In the genomic region with DNA sequence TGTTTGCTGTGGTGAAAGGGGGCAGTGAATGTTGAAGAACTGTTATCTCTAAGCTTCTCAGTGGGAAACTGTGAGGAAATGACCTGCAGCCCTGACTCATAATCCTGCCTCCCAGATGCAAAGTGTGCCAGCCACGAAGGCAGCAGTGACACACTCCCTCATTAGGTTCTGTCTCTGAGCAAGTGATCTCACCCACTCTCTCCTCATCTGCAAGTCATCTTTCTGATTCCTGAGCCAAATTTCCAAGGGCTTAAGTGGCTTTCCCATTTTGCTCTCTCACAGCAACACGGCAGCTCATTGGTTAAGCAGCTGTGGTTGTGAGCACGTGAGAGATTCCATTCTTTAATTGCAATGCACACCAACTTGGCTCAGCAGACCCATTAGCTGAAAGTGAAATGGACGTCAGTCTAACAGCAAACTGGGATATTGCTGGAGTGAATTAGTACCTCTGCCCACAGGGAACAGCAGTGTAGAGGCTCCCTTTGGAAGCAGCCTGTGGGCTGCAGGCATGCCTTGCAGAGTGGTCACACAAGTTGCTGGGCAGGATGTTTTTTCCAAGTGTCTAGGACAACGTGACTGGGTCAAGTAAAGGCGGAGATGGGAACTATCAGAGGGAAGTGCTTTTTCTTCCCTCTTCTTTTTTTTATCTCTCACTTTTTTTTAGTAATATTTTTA, we compare ENCODE assay signal across 13 mouse cellular contexts.
DNase-seq lines count a peak whose midpoint lies in the region; ATAC-seq and TF ChIP-seq lines count a peak whose summit lies in the region.
"Had no signal": no experiment of that assay in that cellular context is flagged by ENCODE, and none has a peak within 500 bp of the region (broad histone marks: within the 10 kb centered on the region; RNA-seq: fewer than 3 reads in every experiment).

No protein-coding gene starts in this region.

- no peaks in the 10 kb centered on the region for H3K27me3 ChIP-seq in heart, embryonic 11.5 days (ENCODE audit: control insufficient read depth, insufficient read depth, low read length)
- no peaks in the 10 kb centered on the region for H3K27me3 ChIP-seq in thymus, adult 2 months (ENCODE audit: control insufficient read depth, insufficient read depth, low read length)
- H3K27me3 ChIP-seq: limb, embryonic 13.5 days had no signal

- H3K4me2 ChIP-seq in heart, embryonic 11.5 days = no peak overlapping the region
- H3K4me2 ChIP-seq: limb, embryonic 13.5 days had no signal

- ATAC-seq in heart, embryonic 11.5 days (replicated peaks; ENCODE audit: insufficient number of reproducible peaks, low FRiP score, low TSS enrichment) = no peak
- ATAC-seq: activated CD4-positive, CD25-positive, alpha-beta regulatory T cell, adult 4 months had no signal

- H3K36me3 ChIP-seq in heart, embryonic 11.5 days (ENCODE audit: control insufficient read depth, insufficient read depth, low read length) = no peaks in the 10 kb centered on the region; the same call in 1 of the 2 replicates
- no peaks in the 10 kb centered on the region for H3K36me3 ChIP-seq in thymus, adult 2 months (ENCODE audit: control insufficient read depth, insufficient read depth, low read length)

- no peak overlapping the region for H3K4me3 ChIP-seq in heart, embryonic 11.5 days (ENCODE audit: low read depth, low read length)
- H3K4me3 ChIP-seq in thymus, adult 2 months (ENCODE audit: control insufficient read depth, insufficient read depth, low read length) = no peak overlapping the region
- H3K4me3 ChIP-seq: limb, embryonic 13.5 days had no signal

- no peak for DNase-seq in heart, postnatal 14 days
- DNase-seq in right cerebral cortex, adult 2 months (ENCODE audit: low spot score in 2 of 2) = peak; percentile 22 to 37
- no peak for DNase-seq in right cerebral cortex, postnatal 25 days
- peak; percentile 37 for DNase-seq in adrenal gland, postnatal 10 days
- peak; percentile 21 for DNase-seq in telencephalon, adult 2 months (ENCODE audit: low read depth, low spot score)
- DNase-seq in thymus, adult 2 months = no peak
- no peak for DNase-seq in spleen, postnatal 10 days (ENCODE audit: low spot score in 2 of 2)
- DNase-seq: lung, adult 2 months; spleen, adult 18-20 months had no signal

- peak overlapping the region; percentile 41; the same call in 1 of the 2 replicates for H3K27ac ChIP-seq in heart, embryonic 11.5 days (ENCODE audit: low read depth, low read length)
- H3K27ac ChIP-seq in thymus, adult 2 months (ENCODE audit: control insufficient read depth, insufficient read depth, low read length) = no peak overlapping the region
- H3K27ac ChIP-seq: kidney, postnatal 0 days; limb, embryonic 13.5 days had no signal

- no peak for TF ChIP-seq CTCF in thymus, adult 2 months (IDR thresholded peaks at IDR 0.05; ENCODE audit: borderline replicate concordance, control insufficient read depth, extremely low read depth, insufficient read depth, low read length, poor library complexity)

- TF ChIP-seq POLR2A in thymus, adult 2 months (IDR thresholded peaks at IDR 0.05; ENCODE audit: control insufficient read depth, extremely low read depth, insufficient read depth, low read length, poor library complexity) = no peak

- 59% methylated on average over 6 of the region's 6 CpGs for WGBS in heart, embryonic 11.5 days (ENCODE audit: insufficient replicate concordance)
- WGBS in thymus, adult 2 months = 97% methylated on average over 6 of the region's 6 CpGs

- no peaks in the 10 kb centered on the region for H3K9me3 ChIP-seq in heart, embryonic 11.5 days (replicated peaks; ENCODE audit: control insufficient read depth, low read length)
- H3K9me3 ChIP-seq: limb, embryonic 13.5 days had no signal

- peaks cover 10% of the 10 kb centered on the region; the same call in 1 of the 2 replicates for H3K4me1 ChIP-seq in heart, embryonic 11.5 days (ENCODE audit: control insufficient read depth, insufficient read depth, low read length)
- H3K4me1 ChIP-seq in thymus, adult 2 months (replicated peaks; ENCODE audit: control insufficient read depth, insufficient read depth, low read length) = no peaks in the 10 kb centered on the region
- H3K4me1 ChIP-seq: limb, embryonic 13.5 days had no signal

- intact Hi-C loops in heart, postnatal 14 days (cut with DNase I) = no loop called here

- no peak overlapping the region for H3K9ac ChIP-seq in heart, embryonic 11.5 days (ENCODE audit: low read depth, low read length)
- H3K9ac ChIP-seq: limb, embryonic 13.5 days had no signal

Comparison
In these comparisons a context has a peak if more than half of its experiments do, and no peak if none do; other contexts are left out.
1. DNase-seq: peak in right cerebral cortex, adult 2 months (2 of 2), adrenal gland, postnatal 10 days (single experiment) and telencephalon, adult 2 months (single experiment); none in heart, postnatal 14 days (0 of 2), right cerebral cortex, postnatal 25 days (single experiment), thymus, adult 2 months (single experiment) and spleen, postnatal 10 days (0 of 2).